Mouse (Mus musculus) liver, embryonic 15.5 days (tissue): Measurements from ENCODE around the gene Plekhg1. TPM values are rescaled to one million over a fixed set of nuclear protein-coding genes. Genes with fewer than 3 reads are reported as not detected.

Experiments
- ATAC-seq: fragments of 200-750 bp; cut with Nextera tagmentation; 2 replicates; pipeline ENCODE4 v1.8.0; 2017; ENCODE audit warnings: moderate number of reproducible peaks, mild to moderate bottlenecking, moderate library complexity; ENCODE audit not compliant: insufficient read depth
- H3K27ac ChIP-seq: fragments of 300-500 bp; sonication (generic); replicated peaks from 2 replicates; pipeline ENCODE4 v1.5.1; 2015; ENCODE audit warnings: mild to moderate bottlenecking, inconsistent platforms
- H3K27me3 ChIP-seq: fragments of 300-500 bp; sonication (generic); 2 replicates; pipeline ENCODE4 v1.6.1; 2015; ENCODE audit warnings: mild to moderate bottlenecking, inconsistent platforms
- H3K36me3 ChIP-seq: fragments of 300-500 bp; sonication (generic); replicated peaks from 2 replicates; pipeline ENCODE4 v1.6.1; 2015; ENCODE audit warnings: moderate library complexity, mild to moderate bottlenecking, inconsistent platforms
- H3K4me1 ChIP-seq: fragments of 300-500 bp; sonication (generic); replicated peaks from 2 replicates; pipeline ENCODE4 v1.6.1; 2015; ENCODE audit warnings: inconsistent platforms
- H3K4me2 ChIP-seq: fragments of 300-500 bp; sonication (generic); 2 replicates; pipeline ENCODE4 v1.6.1; 2015; ENCODE audit warnings: moderate library complexity, mild to moderate bottlenecking, inconsistent platforms
- H3K4me3 ChIP-seq: fragments of 300-500 bp; sonication (generic); replicated peaks from 2 replicates; pipeline ENCODE4 v1.5.1; 2015; ENCODE audit warnings: mild to moderate bottlenecking, inconsistent platforms
- H3K9ac ChIP-seq: fragments of 300-500 bp; sonication (generic); 2 replicates; pipeline ENCODE4 v1.6.1; 2015; ENCODE audit warnings: moderate library complexity, mild to moderate bottlenecking, inconsistent platforms
- H3K9me3 ChIP-seq: fragments of 300-500 bp; sonication (generic); replicated peaks from 2 replicates; pipeline ENCODE4 v1.6.1; 2016; ENCODE audit warnings: inconsistent platforms
- WGBS: fragments of 180-500 bp; shearing (Covaris S2); methylation state at CpG from one replicate; pipeline ENCODE4 v1.1.7; 2015; ENCODE audit warnings: mixed read lengths; ENCODE audit not compliant: insufficient replicate concordance; 5-methylcytosine and 5-hydroxymethylcytosine counted together
- polyA plus RNA-seq: library from polyadenylated mRNA; unstranded; fragments of >200 nt; fragmentation: Nextera tagmentation; extraction: Ambion mirVana; gene quantifications from 2 replicates; pipeline ENCODE4 v1.2.1, GENCODE M21; 2015

Gene Plekhg1
- polyA plus RNA-seq, 1 experiment from 2014 or later, result 1.0 TPM

DNA sequence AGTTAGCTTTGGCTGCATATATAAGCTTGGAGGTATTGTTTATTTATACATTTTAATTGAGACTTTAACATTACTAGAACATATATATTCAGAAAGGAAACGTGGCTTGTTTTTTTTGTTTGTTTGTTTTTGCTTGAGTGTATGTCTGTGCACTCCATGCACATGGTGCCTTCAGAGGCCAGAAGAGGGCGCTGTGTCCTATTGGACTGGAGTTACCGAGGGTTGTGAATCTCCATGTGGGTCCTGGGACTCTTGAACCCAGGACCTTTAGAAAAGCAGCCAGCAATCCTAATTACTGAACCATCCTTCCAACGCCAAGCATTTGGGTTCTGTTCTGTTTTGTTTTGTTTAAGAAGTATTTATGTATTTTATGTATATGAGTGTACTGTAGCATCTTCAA is 255.1 kb downstream of the Plekhg1 start:
- 70% methylated on average over 4 of the region's 4 CpGs for WGBS
- Histone ChIP-seq H3K9ac (no peak overlapping the region), H3K36me3 (peaks cover 72% of the 10 kb centered on the region), H3K4me2 (no peak overlapping the region), H3K4me1 (peaks cover 51% of the 10 kb centered on the region), H3K9me3 (no peaks in the 10 kb centered on the region), H3K27ac (peak overlapping the region; percentile 78), H3K4me3 (no peak overlapping the region), H3K27me3 (no peaks in the 10 kb centered on the region)
- ATAC-seq, result no peak

DNA sequence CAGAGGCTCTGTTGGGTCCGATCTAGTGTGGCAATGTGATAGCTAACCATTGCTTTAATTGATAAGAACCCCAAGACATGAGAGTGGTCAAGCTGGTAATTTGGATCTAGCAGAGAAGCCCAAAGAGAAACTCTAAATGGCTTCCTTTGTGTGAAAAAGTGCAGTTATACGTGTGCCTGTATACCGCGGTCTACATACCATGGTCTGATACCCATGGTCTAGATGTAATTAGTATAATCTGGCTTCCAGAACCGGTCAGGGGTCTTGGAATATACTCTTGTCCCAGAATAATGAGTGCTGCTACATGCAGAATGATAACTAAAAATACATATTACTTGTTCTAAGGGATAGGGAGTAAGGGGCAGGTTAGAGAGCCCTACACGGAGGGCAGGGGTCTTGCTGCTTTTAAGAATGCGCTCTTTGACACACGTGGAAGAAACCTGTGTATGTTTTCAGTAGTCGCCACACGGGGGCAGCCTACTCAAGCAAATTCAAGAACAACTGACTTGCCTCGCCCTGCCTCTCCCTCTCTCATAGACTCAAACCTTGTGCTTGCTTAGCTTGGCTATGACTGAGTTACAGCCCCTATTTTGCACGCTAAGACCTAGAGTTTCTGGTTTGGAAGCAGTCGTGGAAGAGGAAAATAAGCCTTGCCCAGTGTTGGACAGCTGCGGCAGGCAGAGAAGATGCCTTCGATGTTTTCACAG is 256.2 kb downstream of the Plekhg1 start:
- H3K4me3 ChIP-seq, result no peak overlapping the region
- H3K4me2 ChIP-seq, result peak overlapping the region; percentile 29
- no peaks in the 10 kb centered on the region for H3K27me3 ChIP-seq
- peak overlapping the region; percentile 78 for H3K27ac ChIP-seq
- H3K4me1 ChIP-seq, result peaks cover 48% of the 10 kb centered on the region
- WGBS, result 45% methylated on average over 15 of the region's 15 CpGs
- H3K36me3 ChIP-seq, result peaks cover 64% of the 10 kb centered on the region
- peak; percentile 17; the same call in 1 of the 2 replicates for ATAC-seq
- H3K9me3 ChIP-seq, result no peaks in the 10 kb centered on the region
- no peak overlapping the region for H3K9ac ChIP-seq

DNA sequence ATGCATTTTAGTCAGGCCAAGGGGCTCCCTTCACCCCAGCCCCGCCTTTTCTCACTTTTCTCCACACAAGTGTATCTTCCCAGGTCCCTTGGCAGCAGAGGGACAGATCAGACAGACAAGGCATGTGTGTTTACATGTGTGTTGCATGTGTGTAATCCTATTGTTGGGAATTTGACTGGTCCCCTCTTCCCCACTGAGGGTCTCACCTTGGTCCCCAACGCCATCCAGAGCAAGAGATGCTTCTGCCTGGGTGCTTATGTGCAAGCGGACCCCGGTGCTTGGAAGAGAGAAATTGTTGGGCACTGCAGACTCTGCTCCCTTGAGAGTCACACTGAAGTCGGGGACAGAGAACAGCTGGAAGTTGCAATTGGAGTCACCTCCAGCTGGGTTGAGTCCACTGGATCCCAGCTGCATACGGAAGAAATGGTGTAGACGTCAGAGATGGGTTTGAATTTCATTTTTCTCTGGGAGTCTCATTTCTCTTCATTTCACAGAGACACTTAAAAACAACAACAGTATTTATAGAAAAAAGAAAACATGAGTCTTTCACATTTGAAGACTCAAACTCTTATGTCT is 257.8 kb downstream of the Plekhg1 start:
- no peak for ATAC-seq
- peaks cover 35% of the 10 kb centered on the region for H3K4me1 ChIP-seq
- WGBS, result 86% methylated on average over 7 of the region's 7 CpGs
- peaks cover 56% of the 10 kb centered on the region for H3K36me3 ChIP-seq
- no peaks in the 10 kb centered on the region for H3K27me3 ChIP-seq
- H3K4me2 ChIP-seq, result no peak overlapping the region
- H3K9ac ChIP-seq, result no peak overlapping the region
- H3K27ac ChIP-seq, result no peak overlapping the region
- no peak overlapping the region for H3K4me3 ChIP-seq
- no peaks in the 10 kb centered on the region for H3K9me3 ChIP-seq

DNA sequence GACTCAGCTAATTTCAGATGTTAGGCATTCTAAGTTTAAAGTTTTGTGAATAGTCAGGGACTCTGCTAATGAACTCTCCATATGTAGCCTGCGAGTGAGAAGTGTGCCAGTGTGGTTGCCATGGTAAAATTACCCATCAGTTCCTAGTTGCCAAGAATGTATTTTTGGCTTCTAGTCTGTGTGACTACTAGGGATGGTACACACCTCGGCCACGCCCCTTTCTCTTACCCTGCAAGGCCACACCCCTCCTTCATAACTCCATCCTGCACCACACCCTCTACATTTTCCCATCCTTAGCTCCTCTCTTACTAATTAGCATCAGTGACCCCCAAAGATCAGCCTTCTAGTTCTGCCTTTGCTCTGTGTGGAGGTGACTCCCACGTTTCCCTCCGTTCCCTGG is 262.5 kb downstream of the Plekhg1 start:
- Histone ChIP-seq H3K9ac (no peak overlapping the region), H3K27me3 (no peaks in the 10 kb centered on the region), H3K4me3 (no peak overlapping the region), H3K9me3 (no peaks in the 10 kb centered on the region), H3K4me2 (no peak overlapping the region), H3K27ac (no peak overlapping the region), H3K4me1 (no peaks in the 10 kb centered on the region), H3K36me3 (peaks cover 48% of the 10 kb centered on the region)
- ATAC-seq, result no peak
- WGBS, result 74% methylated on average over 5 of the region's 5 CpGs

DNA sequence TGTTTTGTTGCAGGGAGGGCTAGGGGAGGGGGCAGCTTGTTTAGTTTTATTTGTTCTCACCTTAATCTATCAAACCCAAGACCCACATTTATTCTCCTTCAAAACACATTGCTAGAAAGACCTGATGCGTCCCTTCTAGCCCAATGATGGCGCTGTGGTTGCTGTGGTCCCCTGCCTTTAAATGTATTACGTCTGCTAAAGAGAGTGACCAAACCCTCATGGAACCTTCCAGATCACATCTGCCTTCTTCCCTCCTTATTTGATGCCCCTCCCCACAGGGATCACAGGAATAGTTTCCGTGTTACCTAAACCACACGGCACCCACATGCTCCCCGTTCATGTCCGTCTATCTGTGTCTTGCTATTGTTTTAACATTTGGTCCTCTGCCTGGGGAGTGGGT is 265.0 kb downstream of the Plekhg1 start:
- Histone ChIP-seq H3K27ac (no peak overlapping the region), H3K9me3 (no peaks in the 10 kb centered on the region), H3K36me3 (peaks cover 43% of the 10 kb centered on the region), H3K9ac (no peak overlapping the region), H3K4me2 (no peak overlapping the region), H3K4me3 (no peak overlapping the region), H3K27me3 (no peaks in the 10 kb centered on the region), H3K4me1 (no peaks in the 10 kb centered on the region)
- 83% methylated on average over 7 of the region's 7 CpGs for WGBS
- no peak for ATAC-seq

DNA sequence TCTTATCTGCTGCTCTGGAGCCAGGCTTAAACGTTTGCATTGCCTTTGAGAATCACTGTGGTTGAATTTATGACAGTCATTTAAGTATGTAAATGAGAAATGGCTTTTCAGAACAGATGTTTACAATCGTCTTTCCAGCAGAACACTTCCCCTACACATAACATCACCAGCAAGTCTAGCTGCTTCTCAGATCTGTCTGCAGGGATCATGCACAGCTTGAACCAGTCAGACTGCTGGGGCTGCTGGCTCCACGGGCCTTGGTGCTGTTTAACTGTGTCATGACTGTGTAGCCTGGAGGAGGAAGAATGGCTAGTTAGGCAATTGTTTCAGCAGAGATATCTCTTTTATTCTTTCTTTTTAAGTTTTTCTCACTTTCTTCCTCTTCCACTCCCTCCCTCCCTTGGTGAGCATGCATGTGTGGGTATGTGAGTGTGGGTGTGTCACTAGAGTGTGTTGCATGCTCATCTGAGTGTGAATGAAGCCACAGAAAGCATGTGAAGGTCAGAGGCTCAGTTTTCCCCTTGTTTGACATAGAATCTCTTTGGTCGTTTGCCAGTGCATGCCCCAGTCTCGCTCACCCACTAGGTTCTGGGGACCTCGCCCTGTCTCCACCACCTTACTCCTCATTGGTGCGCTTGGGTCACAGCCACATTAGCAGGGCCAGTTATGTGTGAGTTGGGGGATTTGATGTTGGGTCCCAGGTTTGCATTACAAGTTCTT is 266.3 kb downstream of the Plekhg1 start:
- no peak for ATAC-seq
- 63% methylated on average over 7 of the region's 7 CpGs for WGBS
- Histone ChIP-seq H3K4me1 (no peaks in the 10 kb centered on the region), H3K9ac (no peak overlapping the region), H3K27ac (no peak overlapping the region), H3K4me2 (no peak overlapping the region), H3K36me3 (peaks cover 46% of the 10 kb centered on the region), H3K27me3 (no peaks in the 10 kb centered on the region), H3K9me3 (no peaks in the 10 kb centered on the region), H3K4me3 (no peak overlapping the region)

Other genes with a start within 250 kb of the Plekhg1 start
- gene Iyd, start 200.1 kb upstream of the Plekhg1 start, polyA plus RNA-seq, result 15.9 and 16.5 TPM in 2 replicates
- 18.9 and 20.1 TPM in 2 replicates for gene Mthfd1l, start 232.8 kb downstream of the Plekhg1 start, polyA plus RNA-seq